ENCODE assay signal across 8 mouse cellular contexts in the genomic region with DNA sequence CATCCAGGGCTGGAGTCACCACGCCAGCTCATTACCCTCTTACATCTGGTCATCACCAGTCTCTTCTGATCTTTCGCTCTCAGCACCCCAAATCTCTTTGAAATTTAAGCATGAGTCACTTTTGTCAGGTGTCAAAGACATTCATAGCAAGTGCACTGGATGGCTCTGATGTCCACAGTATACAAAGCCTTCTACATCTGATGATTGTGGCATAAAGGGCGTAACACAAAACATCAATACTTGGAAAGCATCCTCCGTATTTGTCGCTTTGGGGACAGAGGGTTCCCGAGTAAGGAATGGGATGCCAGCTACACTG. TPM values are rescaled to one million over a fixed set of nuclear protein-coding genes. Genes with fewer than 3 reads are reported as not detected.
DNase-seq lines count a peak whose midpoint lies in the region; ATAC-seq and TF ChIP-seq lines count a peak whose summit lies in the region.

No protein-coding gene starts in this region.

- H3K9ac ChIP-seq in heart, adult 2 months (ENCODE audit: low read depth, low read length): peak overlapping the region; percentile 98
- H3K9ac ChIP-seq in forebrain, embryonic 13.5 days: peak overlapping the region; percentile 94
- peak overlapping the region; percentile 93 for H3K9ac ChIP-seq in liver, embryonic 14.5 days (replicated peaks)

- H3K27me3 ChIP-seq in heart, adult 2 months (ENCODE audit: control insufficient read depth, insufficient read depth, low read length): no peaks in the 10 kb centered on the region
- H3K27me3 ChIP-seq in C2C12 (ENCODE audit: control insufficient read depth, insufficient read depth, insufficient read length): no peaks in the 10 kb centered on the region
- no peaks in the 10 kb centered on the region for H3K27me3 ChIP-seq in forebrain, embryonic 13.5 days
- H3K27me3 ChIP-seq in liver, embryonic 14.5 days (ENCODE audit: control insufficient read depth, insufficient read depth, low read length): no peaks in the 10 kb centered on the region

- peaks cover 11% of the 10 kb centered on the region for H3K79me3 ChIP-seq in C2C12 (ENCODE audit: low read depth)

- peak overlapping the region; percentile 79 for H3K4me2 ChIP-seq in forebrain, embryonic 13.5 days
- peak overlapping the region; percentile 72 for H3K4me2 ChIP-seq in liver, embryonic 14.5 days (ENCODE audit: low read depth)

- no peak for TF ChIP-seq EP300 in heart, adult 2 months (IDR thresholded peaks at IDR 0.05; ENCODE audit: insufficient read depth, low read depth, low read length)
- no peak for TF ChIP-seq EP300 in liver, embryonic 14.5 days (IDR thresholded peaks at IDR 0.05; ENCODE audit: low read depth)

- H3ac ChIP-seq in C2C12 (ENCODE audit: control insufficient read depth, insufficient read length, low read depth): peak overlapping the region; percentile 73

- peaks cover 4% of the 10 kb centered on the region for H3K4me1 ChIP-seq in heart, adult 2 months (ENCODE audit: control insufficient read depth, insufficient read depth, low read length)
- H3K4me1 ChIP-seq in forebrain, embryonic 13.5 days: peaks cover 40% of the 10 kb centered on the region
- H3K4me1 ChIP-seq in liver, embryonic 14.5 days (replicated peaks; ENCODE audit: control insufficient read depth in 2 of 2, insufficient read depth in 2 of 2, low read length in 1 of 2): peaks cover 37 to 51% of the 10 kb centered on the region in 2 experiments

- H3K27ac ChIP-seq in heart, adult 2 months: peak overlapping the region; percentile 88
- no peak overlapping the region for H3K27ac ChIP-seq in forebrain, embryonic 13.5 days
- peak overlapping the region; percentile 58 for H3K27ac ChIP-seq in liver, embryonic 14.5 days

- WGBS in heart, adult 2 months: 13% methylated on average over 6 of the region's 6 CpGs
- 25% methylated on average over 6 of the region's 6 CpGs for WGBS in forebrain, embryonic 13.5 days
- WGBS in liver, embryonic 14.5 days (ENCODE audit: insufficient replicate concordance): 31% methylated on average over 6 of the region's 6 CpGs

- intact Hi-C loops in heart, adult 2 months (cut with DNase I): loop anchor here (2.0 to 10.0 kb wide), 2 partner anchors 34 to 176 kb away; no protein-coding TSS in a partner anchor
- intact Hi-C loops in left cerebral cortex, postnatal 4 days (cut with DNase I): no loop called here

- H3K4me3 ChIP-seq in heart, adult 2 months: peak overlapping the region; percentile 96
- H3K4me3 ChIP-seq in C2C12 (ENCODE audit: insufficient read depth, poor library complexity, severe bottlenecking): peak overlapping the region; percentile 38
- peak overlapping the region; percentile 76 for H3K4me3 ChIP-seq in forebrain, embryonic 13.5 days
- peak overlapping the region; percentile 86 to 89 for H3K4me3 ChIP-seq in liver, embryonic 14.5 days (ENCODE audit: insufficient read depth in 1 of 2, low read depth in 2 of 2, low read length in 2 of 2)

- peak in 1 of 2 experiments; percentile 7 for DNase-seq in heart, adult 2 months
- DNase-seq in heart, postnatal 4 days: no peak
- DNase-seq in liver, embryonic 14.5 days (ENCODE audit: low read depth in 3 of 3, low spot score in 3 of 3): no peak
- no peak for DNase-seq in MN1 (ENCODE audit: low spot score)
- DNase-seq in left cerebral cortex, postnatal 4 days: no peak
- no peak for DNase-seq in right cerebral cortex, postnatal 36 days (ENCODE audit: low spot score in 2 of 2)

- H3K79me2 ChIP-seq in heart, adult 2 months (replicated peaks; ENCODE audit: control insufficient read depth, insufficient read depth, low read length): peaks cover 7% of the 10 kb centered on the region; the same call in 1 of the 2 replicates
- peaks cover 28% of the 10 kb centered on the region for H3K79me2 ChIP-seq in C2C12 (ENCODE audit: control insufficient read depth, insufficient read depth)

- H3K9me3 ChIP-seq in forebrain, embryonic 13.5 days (replicated peaks): no peaks in the 10 kb centered on the region
- H3K9me3 ChIP-seq in liver, embryonic 14.5 days (ENCODE audit: control insufficient read depth, low read length): no peaks in the 10 kb centered on the region

- no peak for TF ChIP-seq CTCF in heart, adult 2 months (IDR thresholded peaks at IDR 0.05)
- no peak for TF ChIP-seq CTCF in C2C12 (IDR thresholded peaks at IDR 0.05; ENCODE audit: control insufficient read depth, insufficient read depth, insufficient read length)
- no peak for TF ChIP-seq CTCF in liver, embryonic 14.5 days (IDR thresholded peaks at IDR 0.05; ENCODE audit: low read depth)

- TF ChIP-seq POLR2A in heart, adult 2 months (IDR thresholded peaks at IDR 0.05; ENCODE audit: insufficient read depth, low read depth, low read length): no peak

- H3K36me3 ChIP-seq in heart, adult 2 months (ENCODE audit: control insufficient read depth, insufficient read depth, low read length): peaks cover 10% of the 10 kb centered on the region
- no peaks in the 10 kb centered on the region for H3K36me3 ChIP-seq in C2C12 (ENCODE audit: control insufficient read depth, insufficient read depth)
- 0 out of 2 replicates have a peak, but pooled peaks cover 5% of the 10 kb centered on the region for H3K36me3 ChIP-seq in forebrain, embryonic 13.5 days (ENCODE audit: poor library complexity, severe bottlenecking)
- no peaks in the 10 kb centered on the region; the same call in 1 of the 2 replicates for H3K36me3 ChIP-seq in liver, embryonic 14.5 days (replicated peaks; ENCODE audit: control insufficient read depth, insufficient read depth, low read depth)

- no peak for ATAC-seq in forebrain, embryonic 13.5 days
- no peak for ATAC-seq in liver, embryonic 14.5 days (ENCODE audit: insufficient read depth)

TF ChIP-seq in C2C12, 6 proteins besides CTCF, POLR2A, EP300 and RAD21:
- no peak for TF ChIP-seq USF1 (IDR thresholded peaks at IDR 0.05; ENCODE audit: low read depth)
- TF ChIP-seq CEBPB (IDR thresholded peaks at IDR 0.05; ENCODE audit: low read depth): no peak
- TF ChIP-seq MYOG (IDR thresholded peaks at IDR 0.05; ENCODE audit: control insufficient read depth, extremely low read depth, insufficient read length): no peak
- no peak for TF ChIP-seq MYOD1 (IDR thresholded peaks at IDR 0.05; ENCODE audit: control insufficient read depth, insufficient read length, low read depth)
- no peak for TF ChIP-seq FOSL1 (IDR thresholded peaks at IDR 0.05; ENCODE audit: insufficient read depth, low read length, poor library complexity, severe bottlenecking)
- TF ChIP-seq MAX (IDR thresholded peaks at IDR 0.05): no peak

RNA-seq across cellular contexts. Expression of a gene that starts 0.7 kb away (rescaled TPM):
- total RNA-seq in heart, adult 2 months (2021): 10 to 100 TPM; 49.9 to 61.9 TPM
- polyA plus RNA-seq in heart, adult 2 months (2012; rRNA removed): 43.2 and 67.5 TPM in 2 replicates
- 10 to 100 TPM; 33.2 to 34.8 TPM for total RNA-seq in heart, postnatal 4 days (2021)
- 11.7 TPM for polyA plus RNA-seq in C2C12 (2012; fragmentation: generic; extraction: Trizol)
- polyA plus RNA-seq in forebrain, embryonic 13.5 days (2015; fragmentation: Nextera tagmentation; extraction: Ambion mirVana): 22.6 and 23.8 TPM in 2 replicates
- polyA plus RNA-seq in liver, embryonic 14.5 days (2012; rRNA removed): 3.9 and 4.9 TPM in 2 replicates
- 5.8 and 5.9 TPM in 2 replicates for polyA plus RNA-seq in liver, embryonic 14.5 days (2014; fragmentation: Nextera tagmentation; extraction: Ambion mirVana)
- 10 to 100 TPM; 89.4 to 95.2 TPM for total RNA-seq in left cerebral cortex, postnatal 4 days (2021)

RNA-seq across cellular contexts. Expression of a gene that starts 1.7 kb away (rescaled TPM):
- 1 to 10 TPM; 2.5 to 2.6 TPM for total RNA-seq in heart, adult 2 months (2021)
- polyA plus RNA-seq in heart, adult 2 months (2012; rRNA removed): 2.1 and 3.1 TPM in 2 replicates
- 1 to 10 TPM; 2.4 to 3.3 TPM for total RNA-seq in heart, postnatal 4 days (2021)
- 10.6 TPM for polyA plus RNA-seq in C2C12 (2012; fragmentation: generic; extraction: Trizol)
- 20.2 and 21.0 TPM in 2 replicates for polyA plus RNA-seq in forebrain, embryonic 13.5 days (2015; fragmentation: Nextera tagmentation; extraction: Ambion mirVana)
- 10.1 and 12.8 TPM in 2 replicates for polyA plus RNA-seq in liver, embryonic 14.5 days (2012; rRNA removed)
- 15.3 and 17.0 TPM in 2 replicates for polyA plus RNA-seq in liver, embryonic 14.5 days (2014; fragmentation: Nextera tagmentation; extraction: Ambion mirVana)
- total RNA-seq in left cerebral cortex, postnatal 4 days (2021): 10 to 100 TPM; 10.5 to 11.0 TPM

Comparison
In these comparisons a context has a peak if more than half of its experiments do, and no peak if none do; other contexts are left out.
1. H3K4me3 ChIP-seq: peak in every context shown above with its lines; median percentile 96 in heart, adult 2 months; 88 in liver, embryonic 14.5 days; 76 in forebrain, embryonic 13.5 days; 38 in C2C12.